Mouse (Mus musculus) spleen, adult 18-20 months (tissue): ENCODE data around the gene Kif23.

Experiments
- DNase-seq, 2 experiments: peaks; one replicate each; pipeline ENCODE4 v3.0.0; 2022; ENCODE audit warnings: mixed read lengths in 2 of 2

Gene Kif23

GRCm38 (mm10) chr9:61945973-61946611 is 482 bp downstream of the Kif23 start:
- DNase-seq, result no peak

GRCm38 (mm10) chr9:61941054-61941453 is 5.5 kb downstream of the Kif23 start:
- no peak for DNase-seq

GRCm38 (mm10) chr9:61933333-61933732 is 13.2 kb downstream of the Kif23 start:
- no peak for DNase-seq

- DNase-seq, result no peak
These were observed 14.6 kb downstream of the Kif23 start for GRCm38 (mm10) chr9:61932009-61932408.

GRCm38 (mm10) chr9:61925086-61925660 is 21.4 kb downstream of the Kif23 start:
- no peak for DNase-seq

- DNase-seq, result no peak
These were observed 26.2 kb downstream of the Kif23 start for GRCm38 (mm10) chr9:61920331-61920730.

GRCm38 (mm10) chr9:61919464-61919863 is 27.1 kb downstream of the Kif23 start:
- no peak for DNase-seq

- no peak for DNase-seq
These were observed 29.1 kb downstream of the Kif23 start for GRCm38 (mm10) chr9:61917436-61917835.

- no peak for DNase-seq
These were observed 29.6 kb downstream of the Kif23 start for GRCm38 (mm10) chr9:61916986-61917385.

GRCm38 (mm10) chr9:61915393-61916005 is 31.1 kb downstream of the Kif23 start:
- no peak for DNase-seq

- DNase-seq, result no peak
These were observed 31.7 kb downstream of the Kif23 start for GRCm38 (mm10) chr9:61914917-61915300.

GRCm38 (mm10) chr9:61914203-61914916 is 32.2 kb downstream of the Kif23 start, which contains the start of gene Rplp1:
Gene Rplp1 (minus strand): TSS chr9:61914542.
- DNase-seq, result peak; percentile 92

- no peak for DNase-seq
These were observed 35.1 kb downstream of the Kif23 start for GRCm38 (mm10) chr9:61911300-61912128.

- no peak for DNase-seq
These were observed 35.9 kb downstream of the Kif23 start for GRCm38 (mm10) chr9:61910526-61911256.

- no peak for DNase-seq
These were observed 36.9 kb downstream of the Kif23 start for GRCm38 (mm10) chr9:61909633-61910032.

GRCm38 (mm10) chr9:61908832-61909407 is 37.7 kb downstream of the Kif23 start:
- DNase-seq, result no peak

- no peak for DNase-seq
These were observed 38.2 kb downstream of the Kif23 start for GRCm38 (mm10) chr9:61908341-61908740.

- no peak for DNase-seq
These were observed 38.8 kb downstream of the Kif23 start for GRCm38 (mm10) chr9:61907621-61908295.

GRCm38 (mm10) chr9:61906912-61907311 is 39.7 kb downstream of the Kif23 start:
- DNase-seq, result peak; percentile 21 to 63

- DNase-seq, result no peak
These were observed 41.0 kb downstream of the Kif23 start for GRCm38 (mm10) chr9:61905576-61905975.

GRCm38 (mm10) chr9:61904201-61904600 is 42.4 kb downstream of the Kif23 start:
- DNase-seq, result no peak
